Mouse (Mus musculus): ENCODE measurements around the gene Uggt2. TPM values are rescaled to one million over a fixed set of nuclear protein-coding genes. Genes with fewer than 3 reads are reported as not detected.

Gene Uggt2
- polyA plus RNA-seq, 1 experiment from 2014 or later: 7.0 TPM

DNA sequence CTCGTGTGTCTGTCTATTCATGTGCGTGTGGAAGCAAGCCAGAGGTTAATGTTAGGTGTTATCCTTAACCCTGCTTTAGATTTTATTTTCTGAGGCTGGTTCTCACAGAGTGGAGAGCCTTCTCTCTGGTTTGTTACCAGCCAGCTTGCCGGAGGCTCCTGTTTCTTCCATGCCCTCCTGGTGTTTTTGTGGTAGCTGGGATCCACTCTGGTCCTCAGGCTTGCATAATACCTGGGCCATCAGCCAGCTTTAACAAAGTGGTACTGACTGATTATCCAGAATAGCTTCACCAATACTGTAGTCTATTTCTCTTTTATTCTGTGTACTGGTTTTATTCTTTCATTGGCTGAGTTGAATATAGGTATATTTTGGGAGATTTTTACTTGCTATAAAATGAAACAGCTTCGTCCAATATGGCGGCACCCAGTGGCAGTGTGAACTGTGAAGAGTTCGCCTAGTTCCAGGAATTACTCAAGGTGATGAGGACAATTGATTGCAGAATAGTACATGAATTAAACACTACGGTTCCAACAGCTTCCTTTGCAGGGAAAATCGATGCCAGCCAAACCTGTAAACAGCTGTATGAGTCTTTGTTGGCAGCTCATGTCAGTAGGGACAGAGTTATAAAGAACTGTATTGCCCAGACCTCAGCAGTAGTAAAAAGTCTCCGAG is 147.2 kb downstream of the Uggt2 start:
- no peaks in the 10 kb centered on the region for H3K4me1 ChIP-seq (replicated peaks; ENCODE audit: control insufficient read depth, insufficient read depth, low read length)
- H3K4me2 ChIP-seq: no peak overlapping the region
- 90% methylated on average over 9 of the region's 9 CpGs for WGBS
- no peak overlapping the region for H3K27ac ChIP-seq (ENCODE audit: low read depth, low read length)
- H3K27me3 ChIP-seq (replicated peaks; ENCODE audit: control insufficient read depth, insufficient read depth, low read length): no peaks in the 10 kb centered on the region
- H3K36me3 ChIP-seq (ENCODE audit: control insufficient read depth, insufficient read depth, low read length): peaks cover 4% of the 10 kb centered on the region; the same call in 1 of the 2 replicates
- no peak overlapping the region for H3K4me3 ChIP-seq (ENCODE audit: low read depth, low read length)
- H3K9ac ChIP-seq (ENCODE audit: low read depth, low read length): no peak overlapping the region
- ATAC-seq (replicated peaks; ENCODE audit: low FRiP score) (no peak), DNase-seq (ENCODE audit: low spot score) (no peak)
- no peaks in the 10 kb centered on the region for H3K9me3 ChIP-seq (ENCODE audit: control insufficient read depth, low read length)

DNA sequence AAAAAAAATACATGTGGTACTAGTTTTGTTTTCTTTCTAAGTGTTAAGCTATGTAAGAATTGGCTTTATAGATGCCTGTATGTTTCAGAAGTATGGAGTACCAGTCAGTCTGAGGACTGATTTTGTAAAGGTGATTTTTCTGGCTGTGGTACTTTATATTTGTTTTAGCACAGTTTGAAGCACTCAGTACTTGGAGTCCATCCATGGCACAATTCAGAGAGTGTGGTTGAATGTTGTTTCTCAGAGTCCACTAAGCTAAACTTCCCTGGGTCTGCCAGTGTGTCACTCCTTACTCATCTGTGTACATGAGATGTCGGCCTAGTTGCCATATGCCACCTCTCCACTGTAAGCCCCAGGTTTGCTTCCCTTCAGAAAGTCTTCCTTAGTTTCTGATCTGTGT is 150.4 kb downstream of the Uggt2 start:
- Histone ChIP-seq H3K4me1 (replicated peaks; ENCODE audit: control insufficient read depth, insufficient read depth, low read length) (no peaks in the 10 kb centered on the region), H3K9me3 (ENCODE audit: control insufficient read depth, low read length) (no peaks in the 10 kb centered on the region), H3K9ac (ENCODE audit: low read depth, low read length) (no peak overlapping the region), H3K27me3 (replicated peaks; ENCODE audit: control insufficient read depth, insufficient read depth, low read length) (no peaks in the 10 kb centered on the region), H3K4me2 (no peak overlapping the region), H3K36me3 (ENCODE audit: control insufficient read depth, insufficient read depth, low read length) (peaks cover 4% of the 10 kb centered on the region; the same call in 1 of the 2 replicates), H3K4me3 (ENCODE audit: low read depth, low read length) (no peak overlapping the region), H3K27ac (ENCODE audit: low read depth, low read length) (no peak overlapping the region)
- DNase-seq (ENCODE audit: low spot score) (no peak), ATAC-seq (replicated peaks; ENCODE audit: low FRiP score) (no peak)
- WGBS: 90% methylated on average over 1 of the region's 1 CpGs

DNA sequence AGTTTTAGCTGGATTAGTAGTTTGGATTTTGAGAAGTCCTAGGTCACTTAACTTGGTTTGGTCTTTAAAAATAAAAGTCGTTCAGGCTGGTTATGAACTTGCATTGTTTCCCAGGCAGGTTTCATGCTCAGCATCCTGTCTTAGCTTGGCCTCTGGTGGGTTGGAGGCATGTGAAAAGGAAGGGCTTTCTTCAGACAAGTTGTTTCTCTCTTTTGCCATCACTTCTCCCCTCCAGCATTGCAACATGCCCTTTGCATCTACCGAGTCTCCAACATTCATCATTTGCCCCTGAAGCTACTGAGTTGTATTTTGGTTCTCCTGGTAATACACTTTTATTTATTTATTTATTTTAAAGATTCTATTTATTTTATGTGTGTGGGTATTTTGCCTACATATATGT is 154.5 kb downstream of the Uggt2 start:
- no peak overlapping the region for H3K9ac ChIP-seq (ENCODE audit: low read depth, low read length)
- no peak for ATAC-seq (replicated peaks; ENCODE audit: low FRiP score)

DNA sequence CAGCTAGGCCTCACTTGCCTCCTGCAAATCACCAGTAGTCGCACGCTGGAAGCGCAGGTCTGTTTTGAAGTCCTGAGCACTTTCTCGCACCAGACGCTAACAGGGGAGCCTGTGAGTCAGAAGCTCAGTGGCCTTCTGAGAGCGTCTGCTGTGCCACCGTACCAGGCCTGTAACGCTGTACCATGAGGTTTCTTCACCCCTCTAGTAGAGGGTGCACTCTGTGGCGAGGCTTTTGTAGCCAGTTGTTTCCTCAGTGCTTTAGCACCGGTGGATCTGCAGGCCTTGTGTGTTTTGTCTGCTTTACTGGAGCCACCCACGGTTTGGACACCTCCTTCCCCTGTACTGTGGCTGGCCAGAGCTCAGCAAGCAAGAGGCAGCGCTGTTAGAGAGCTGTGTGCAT is 157.2 kb downstream of the Uggt2 start:
- peaks cover 15% of the 10 kb centered on the region for H3K4me1 ChIP-seq (replicated peaks; ENCODE audit: control insufficient read depth, insufficient read depth, low read length)
- ATAC-seq (replicated peaks; ENCODE audit: low FRiP score) (no peak), DNase-seq (ENCODE audit: low spot score) (no peak)
- no peaks in the 10 kb centered on the region for H3K36me3 ChIP-seq (ENCODE audit: control insufficient read depth, insufficient read depth, low read length)
- no peak overlapping the region for H3K4me3 ChIP-seq (ENCODE audit: low read depth, low read length)
- no peaks in the 10 kb centered on the region for H3K27me3 ChIP-seq (replicated peaks; ENCODE audit: control insufficient read depth, insufficient read depth, low read length)
- H3K9me3 ChIP-seq (ENCODE audit: control insufficient read depth, low read length): no peaks in the 10 kb centered on the region
- no peak overlapping the region for H3K4me2 ChIP-seq
- 70% methylated on average over 12 of the region's 12 CpGs for WGBS
- H3K27ac ChIP-seq (ENCODE audit: low read depth, low read length): no peak overlapping the region
- H3K9ac ChIP-seq (ENCODE audit: low read depth, low read length): no peak overlapping the region; the same call in 1 of the 2 replicates

More for the DNA sequence above, 154.5 kb downstream of the Uggt2 start:
- Histone ChIP-seq H3K4me3 (ENCODE audit: low read depth, low read length) (no peak overlapping the region), H3K27ac (ENCODE audit: low read depth, low read length) (no peak overlapping the region), H3K9me3 (ENCODE audit: control insufficient read depth, low read length) (no peaks in the 10 kb centered on the region), H3K4me2 (no peak overlapping the region), H3K36me3 (ENCODE audit: control insufficient read depth, insufficient read depth, low read length) (no peaks in the 10 kb centered on the region), H3K27me3 (replicated peaks; ENCODE audit: control insufficient read depth, insufficient read depth, low read length) (no peaks in the 10 kb centered on the region), H3K4me1 (replicated peaks; ENCODE audit: control insufficient read depth, insufficient read depth, low read length) (peaks cover 2% of the 10 kb centered on the region; the same call in 1 of the 2 replicates)
- 80% methylated on average over 2 of the region's 2 CpGs for WGBS
- no peak for DNase-seq (ENCODE audit: low spot score)

DNA sequence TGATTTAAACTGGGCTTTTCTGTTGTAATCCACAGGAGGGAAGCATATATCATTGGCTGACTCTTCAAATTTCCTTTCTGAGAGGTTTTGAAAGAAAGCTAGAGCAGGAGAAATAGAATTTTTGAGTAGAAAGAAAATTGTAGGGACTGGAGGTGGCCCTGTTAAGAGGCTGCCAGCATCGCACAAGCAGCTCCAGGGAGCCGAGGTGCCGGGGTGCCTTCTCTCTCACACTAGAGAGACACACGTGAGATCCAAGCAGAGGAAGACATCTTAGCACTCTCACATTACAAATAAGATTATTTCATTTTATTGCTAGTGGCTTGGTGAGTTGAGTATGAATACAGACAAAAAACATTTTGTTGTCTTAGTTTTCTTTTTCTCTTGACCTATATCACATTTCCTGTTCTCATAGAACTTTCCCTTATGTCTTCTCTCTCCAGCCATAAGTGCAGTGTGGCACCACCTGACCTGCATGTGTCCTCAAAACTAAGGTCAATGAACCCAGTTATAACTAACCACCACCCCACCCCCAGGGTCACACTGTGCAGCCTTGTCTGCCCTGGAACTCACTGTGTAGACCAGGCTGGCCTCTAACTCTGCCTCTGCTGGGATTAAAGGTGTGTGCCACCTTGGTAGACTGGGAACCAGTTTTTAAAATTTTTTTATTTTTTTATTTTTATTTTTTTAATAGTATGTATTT is 158.3 kb downstream of the Uggt2 start:
- no peaks in the 10 kb centered on the region for H3K27me3 ChIP-seq (replicated peaks; ENCODE audit: control insufficient read depth, insufficient read depth, low read length)
- whole genome bisulfite sequencing: 81% methylated on average over 4 of the region's 4 CpGs
- no peak overlapping the region for H3K9ac ChIP-seq (ENCODE audit: low read depth, low read length)
- H3K4me2 ChIP-seq: no peak overlapping the region
- no peak overlapping the region for H3K27ac ChIP-seq (ENCODE audit: low read depth, low read length)
- peaks cover 23% of the 10 kb centered on the region for H3K4me1 ChIP-seq (replicated peaks; ENCODE audit: control insufficient read depth, insufficient read depth, low read length)
- ATAC-seq (replicated peaks; ENCODE audit: low FRiP score) (no peak), DNase-seq (ENCODE audit: low spot score) (no peak)
- H3K36me3 ChIP-seq (ENCODE audit: control insufficient read depth, insufficient read depth, low read length): no peaks in the 10 kb centered on the region
- no peak overlapping the region for H3K4me3 ChIP-seq (ENCODE audit: low read depth, low read length)
- no peaks in the 10 kb centered on the region for H3K9me3 ChIP-seq (ENCODE audit: control insufficient read depth, low read length)

DNA sequence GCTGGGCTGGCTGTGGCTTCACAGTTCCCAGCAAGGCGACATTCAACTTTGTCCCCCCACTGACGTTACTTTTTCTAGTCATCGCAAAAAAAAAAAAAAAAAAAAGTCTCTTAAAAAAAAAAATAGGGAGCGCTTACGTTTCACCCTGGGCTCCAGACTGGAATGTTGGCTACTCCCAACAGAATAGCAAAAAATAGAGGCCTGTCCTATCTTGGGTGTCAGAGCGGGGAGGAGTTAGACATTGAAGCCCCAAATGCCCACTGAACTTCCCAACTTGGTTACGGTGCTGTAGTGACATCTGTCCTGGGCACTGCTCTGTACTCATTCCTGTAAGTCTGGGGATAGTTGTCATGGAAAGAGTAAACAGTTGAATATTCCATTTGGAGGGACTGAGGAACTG is 160.7 kb downstream of the Uggt2 start:
- 4% methylated on average over 7 of the region's 7 CpGs for WGBS
- Histone ChIP-seq H3K36me3 (ENCODE audit: control insufficient read depth, insufficient read depth, low read length) (no peaks in the 10 kb centered on the region), H3K4me1 (replicated peaks; ENCODE audit: control insufficient read depth, insufficient read depth, low read length) (peaks cover 23% of the 10 kb centered on the region), H3K4me2 (peak overlapping the region; percentile 74), H3K27ac (ENCODE audit: low read depth, low read length) (peak overlapping the region; percentile 81; the same call in 1 of the 2 replicates), H3K4me3 (ENCODE audit: low read depth, low read length) (peak overlapping the region; percentile 83), H3K27me3 (replicated peaks; ENCODE audit: control insufficient read depth, insufficient read depth, low read length) (no peaks in the 10 kb centered on the region), H3K9ac (ENCODE audit: low read depth, low read length) (peak overlapping the region; percentile 85), H3K9me3 (ENCODE audit: control insufficient read depth, low read length) (no peaks in the 10 kb centered on the region)
- ATAC-seq (replicated peaks; ENCODE audit: low FRiP score): no peak
- DNase-seq (ENCODE audit: low spot score): no peak

DNA sequence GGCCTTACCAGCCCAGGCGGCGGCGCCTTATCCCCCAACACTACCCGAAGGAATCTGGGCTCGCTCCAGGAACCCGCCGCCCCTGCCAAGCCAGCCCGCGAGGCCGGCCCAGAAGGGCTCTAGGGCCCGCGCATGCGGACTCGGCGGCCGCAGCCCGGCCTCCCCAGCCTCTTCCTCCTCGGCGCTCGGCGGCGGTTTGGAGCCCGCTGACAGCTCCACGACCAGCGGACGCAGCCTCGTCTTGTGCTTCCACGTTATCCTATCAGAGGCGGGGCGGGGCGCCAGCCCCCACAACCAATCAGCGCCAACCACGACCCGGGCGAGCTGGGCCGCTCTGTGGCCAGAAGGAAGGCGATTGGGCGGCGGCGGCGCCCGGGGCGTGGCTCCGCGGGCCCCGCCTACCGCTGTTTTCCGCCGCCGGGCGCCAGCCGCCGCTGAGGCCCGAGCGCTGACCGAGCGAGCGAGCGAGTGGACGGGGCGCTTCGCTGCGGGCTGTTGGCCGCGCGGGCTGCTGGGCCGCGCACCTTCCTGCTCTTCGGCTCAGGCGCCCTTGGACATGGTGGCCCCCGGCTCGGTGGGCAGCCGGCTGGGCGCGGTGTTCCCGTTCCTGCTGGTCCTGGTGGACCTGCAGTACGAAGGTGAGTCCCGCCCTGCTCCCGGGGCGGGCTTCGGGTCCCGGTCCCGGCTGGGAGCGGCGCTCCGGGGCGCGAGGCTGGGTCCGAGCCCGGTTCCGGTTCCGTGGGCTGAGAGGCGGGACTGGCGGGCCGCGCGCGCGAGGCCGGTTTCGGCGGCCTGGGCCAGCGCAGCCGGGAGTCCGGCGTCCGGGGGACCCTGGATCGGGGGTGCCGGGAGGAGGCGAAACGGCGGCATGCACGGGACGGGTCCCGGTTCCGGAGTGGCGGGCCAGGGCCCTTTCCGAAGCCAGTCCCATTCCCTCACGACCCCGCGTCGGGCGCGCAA is 161.4 kb downstream of the Uggt2 start, which contains the start of gene Dnajc3:
TSS of gene Dnajc3 (plus strand) at position 444 of the 960 bp plus-strand sequence.
- DNase-seq (ENCODE audit: low spot score): peak; percentile 99
- WGBS: under 1% methylated on average over 123 of the region's 124 CpGs
- Histone ChIP-seq H3K4me1 (replicated peaks; ENCODE audit: control insufficient read depth, insufficient read depth, low read length) (peaks cover 23% of the 10 kb centered on the region), H3K9ac (ENCODE audit: low read depth, low read length) (peak within 1 kb of the TSS; percentile 85), H3K27me3 (replicated peaks; ENCODE audit: control insufficient read depth, insufficient read depth, low read length) (no peaks in the 10 kb centered on the region), H3K4me2 (peak within 1 kb of the TSS; percentile 74), H3K36me3 (ENCODE audit: control insufficient read depth, insufficient read depth, low read length) (no peaks in the 10 kb centered on the region), H3K27ac (ENCODE audit: low read depth, low read length) (peak within 1 kb of the TSS; percentile 81), H3K4me3 (ENCODE audit: low read depth, low read length) (peak within 1 kb of the TSS; percentile 83), H3K9me3 (ENCODE audit: control insufficient read depth, low read length) (no peaks in the 10 kb centered on the region)
- ATAC-seq (replicated peaks; ENCODE audit: low FRiP score): peak; percentile 99

DNA sequence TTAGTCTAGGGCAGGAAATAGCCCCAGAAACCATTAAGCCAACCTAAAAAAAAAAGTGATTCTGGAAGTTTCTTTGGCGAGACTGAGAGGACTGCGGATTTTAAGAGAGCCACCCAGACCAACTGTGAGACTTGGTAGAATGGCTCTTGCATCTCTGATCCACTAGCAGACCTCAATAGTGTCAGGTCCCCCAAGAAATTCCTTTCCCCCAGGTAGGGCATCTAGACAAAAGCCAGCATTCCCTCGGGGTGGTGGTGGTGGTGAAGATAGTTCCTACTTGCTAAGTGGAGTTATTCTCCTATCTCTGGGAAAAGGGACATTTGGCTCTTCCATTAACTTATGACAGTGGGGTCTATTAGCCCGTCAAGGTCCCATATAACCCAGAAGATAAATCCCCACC is 162.3 kb downstream of the Uggt2 start:
- Histone ChIP-seq H3K9ac (ENCODE audit: low read depth, low read length) (peak overlapping the region; percentile 67), H3K4me1 (replicated peaks; ENCODE audit: control insufficient read depth, insufficient read depth, low read length) (peaks cover 23% of the 10 kb centered on the region), H3K9me3 (ENCODE audit: control insufficient read depth, low read length) (no peaks in the 10 kb centered on the region), H3K4me2 (peak overlapping the region; percentile 71), H3K27ac (ENCODE audit: low read depth, low read length) (peak overlapping the region; percentile 33; the same call in 1 of the 2 replicates), H3K36me3 (ENCODE audit: control insufficient read depth, insufficient read depth, low read length) (no peaks in the 10 kb centered on the region), H3K27me3 (replicated peaks; ENCODE audit: control insufficient read depth, insufficient read depth, low read length) (no peaks in the 10 kb centered on the region), H3K4me3 (ENCODE audit: low read depth, low read length) (peak overlapping the region; percentile 83)
- 21% methylated on average over 4 of the region's 4 CpGs for WGBS
- ATAC-seq (replicated peaks; ENCODE audit: low FRiP score) (no peak), DNase-seq (ENCODE audit: low spot score) (no peak)

Measured in liver, embryonic 11.5 days (tissue).